Mouse (Mus musculus) CH12.LX (cell line): ENCODE data around the gene Cenpm. TPM values are rescaled to one million over a fixed set of nuclear protein-coding genes. Genes with fewer than 3 reads are reported as not detected.

Experiments used
- DNase-seq: peaks from one replicate; pipeline ENCODE4 v3.0.0-alpha.2; 2013; ENCODE audit errors: extremely low read depth
- H3K27ac ChIP-seq: 2 replicates; pipeline ENCODE4 v1.5.1; 2012; ENCODE audit warnings: low read depth, mild to moderate bottlenecking, control low read depth, moderate library complexity; ENCODE audit not compliant: insufficient read depth
- H3K27me3 ChIP-seq: replicated peaks from 2 replicates; pipeline ENCODE3; 2012; ENCODE audit warnings: inconsistent platforms
- H3K36me3 ChIP-seq, 2 experiments: replicated peaks in 1 of 2; 2 replicates each; pipeline versions ENCODE3 to v1.6.1; 2012; ENCODE audit warnings: inconsistent platforms in 1 of 2, low read length in 1 of 2, mild to moderate bottlenecking in 1 of 2, mixed read lengths in 1 of 2, moderate library complexity in 1 of 2; ENCODE audit not compliant: control insufficient read depth in 1 of 2, insufficient read depth in 1 of 2
- H3K4me1 ChIP-seq, 2 experiments: 2 replicates each; pipeline ENCODE4 v1.6.1; 2012; ENCODE audit warnings: inconsistent platforms in 1 of 2, moderate library complexity in 1 of 2; ENCODE audit not compliant: insufficient read depth in 2 of 2, control insufficient read depth in 1 of 2
- H3K4me2 ChIP-seq: 2 replicates; pipeline ENCODE4 v1.6.1; 2012; ENCODE audit warnings: low read depth, mild to moderate bottlenecking, control low read depth; ENCODE audit not compliant: poor library complexity, insufficient read depth, severe bottlenecking
- H3K4me3 ChIP-seq, 3 experiments: fragments of 150-350 bp in 1 of 3; sonication (generic) in 1 of 3; replicated peaks in 1 of 3; 2 replicates each; pipeline versions ENCODE3 to v1.5.1; 2011 to 2012; ENCODE audit warnings: low read depth in 2 of 3, low read length in 2 of 3, mild to moderate bottlenecking in 2 of 3, moderate library complexity in 2 of 3, control low read depth in 1 of 3, improper control_type of control experiment in 1 of 3, inconsistent platforms in 1 of 3, mixed read lengths in 1 of 3; ENCODE audit not compliant: poor library complexity in 1 of 3
- H3K79me2 ChIP-seq: replicated peaks from 2 replicates; pipeline ENCODE4 v1.6.1; 2012; ENCODE audit warnings: mild to moderate bottlenecking, moderate library complexity; ENCODE audit not compliant: control insufficient read depth, poor library complexity, insufficient read depth, severe bottlenecking; ENCODE audit errors: extremely low read depth
- H3K9ac ChIP-seq: 2 replicates; pipeline ENCODE4 v1.6.1; 2012; ENCODE audit warnings: low read depth, mild to moderate bottlenecking, control low read depth, moderate library complexity; ENCODE audit not compliant: insufficient read depth
- H3K9me3 ChIP-seq: replicated peaks from 2 replicates; pipeline ENCODE3; 2012; ENCODE audit warnings: low read length, inconsistent platforms, mixed read lengths
- CHD1 ChIP-seq: IDR thresholded peaks from 2 replicates; pipeline ENCODE4 v1.6.1; 2012; ENCODE audit warnings: low read depth, low read length, improper control_type of control experiment, inconsistent platforms
- CTCF ChIP-seq, 2 experiments: IDR thresholded peaks in 1 of 2; conservative IDR thresholded peaks in 1 of 2; 2 replicates each; pipeline ENCODE4 v1.5.1; 2011 to 2012; ENCODE audit warnings: low read depth in 2 of 2, low read length in 2 of 2, improper control_type of control experiment in 1 of 2, inconsistent platforms in 1 of 2, mild to moderate bottlenecking in 1 of 2, moderate library complexity in 1 of 2
- E2F4 ChIP-seq: IDR thresholded peaks from 2 replicates; pipeline ENCODE4 v1.6.1; 2011; ENCODE audit warnings: low read depth, low read length, improper control_type of control experiment; ENCODE audit not compliant: insufficient replicate concordance
- ELF1 ChIP-seq: IDR thresholded peaks from 2 replicates; pipeline ENCODE4 v1.6.1; 2014; ENCODE audit warnings: low read depth, mild to moderate bottlenecking, inconsistent platforms, low read length, improper control_type of control experiment
- ETS1 ChIP-seq: conservative IDR thresholded peaks from 2 replicates; pipeline ENCODE4 v1.6.1; 2012; ENCODE audit warnings: low read depth, mild to moderate bottlenecking, inconsistent platforms, low read length, improper control_type of control experiment, moderate library complexity
- GABPA ChIP-seq: IDR thresholded peaks from 2 replicates; pipeline ENCODE4 v1.6.1; 2012; ENCODE audit warnings: low read depth, low read length, improper control_type of control experiment, inconsistent platforms; ENCODE audit not compliant: insufficient replicate concordance
- HCFC1 ChIP-seq: IDR thresholded peaks from 2 replicates; pipeline ENCODE4 v1.6.1; 2012; ENCODE audit warnings: low read depth, mild to moderate bottlenecking, inconsistent platforms, low read length, improper control_type of control experiment
- JUN ChIP-seq: IDR thresholded peaks from 2 replicates; pipeline ENCODE4 v1.6.1; 2011; ENCODE audit warnings: low read depth, mild to moderate bottlenecking, low read length, improper control_type of control experiment, moderate library complexity; ENCODE audit not compliant: insufficient read depth
- MAX ChIP-seq: IDR thresholded peaks from 2 replicates; pipeline ENCODE4 v1.6.1; 2011; ENCODE audit warnings: low read length, improper control_type of control experiment
- NRF1 ChIP-seq: IDR thresholded peaks from 2 replicates; pipeline ENCODE4 v1.6.1; 2014; ENCODE audit warnings: low read depth, mild to moderate bottlenecking, inconsistent platforms, low read length, improper control_type of control experiment, moderate library complexity
- POLR2A ChIP-seq: IDR thresholded peaks from 2 replicates; pipeline ENCODE4 v1.6.1; 2011; ENCODE audit warnings: low read depth, mild to moderate bottlenecking, improper control_type of control experiment, low read length
- RAD21 ChIP-seq: IDR thresholded peaks from 2 replicates; pipeline ENCODE4 v1.6.1; 2011; ENCODE audit warnings: low read depth, mild to moderate bottlenecking, low read length, improper control_type of control experiment, moderate library complexity
- SMC3 ChIP-seq: IDR thresholded peaks from 2 replicates; pipeline ENCODE4 v1.6.1; 2011; ENCODE audit warnings: low read depth, low read length, improper control_type of control experiment
- TBP ChIP-seq: conservative IDR thresholded peaks from 2 replicates; pipeline ENCODE4 v1.6.1; 2011; ENCODE audit warnings: low read depth, low read length, improper control_type of control experiment
- USF1 ChIP-seq: IDR thresholded peaks from 2 replicates; pipeline ENCODE4 v1.6.1; 2014; ENCODE audit warnings: low read depth, mild to moderate bottlenecking, inconsistent platforms, low read length, improper control_type of control experiment
- USF2 ChIP-seq: conservative IDR thresholded peaks from 2 replicates; pipeline ENCODE4 v1.6.1; 2011; ENCODE audit warnings: low read depth, low read length, improper control_type of control experiment
- ZC3H11A ChIP-seq: IDR thresholded peaks from 2 replicates; pipeline ENCODE4 v1.6.1; 2012; ENCODE audit warnings: low read depth, mild to moderate bottlenecking, inconsistent platforms, low read length, improper control_type of control experiment
- ZKSCAN1 ChIP-seq: IDR thresholded peaks from 2 replicates; pipeline ENCODE4 v1.6.1; 2012; ENCODE audit warnings: low read depth, inconsistent platforms, low read length, improper control_type of control experiment, borderline replicate concordance
- ZNF384 ChIP-seq: IDR thresholded peaks from 2 replicates; pipeline ENCODE4 v1.6.1; 2012; ENCODE audit warnings: low read depth, low read length, improper control_type of control experiment, inconsistent platforms
- dilution Hi-C: fragments of 300-500 bp; cut with MboI; formaldehyde crosslinking; loops from 2 replicates; pipeline ENCODE4 v1.14.3; 2020; ENCODE audit warnings: low sequenced_read_pairs; ENCODE audit not compliant: extremely low pct_unique_long_range_greater_than_20kb, extremely low pct_ligation_motif_present
- in situ Hi-C: fragments of 300-500 bp; cut with MboI; formaldehyde crosslinking; loops from 3 replicates; pipeline ENCODE4 v1.14.3; 2019; ENCODE audit warnings: low sequenced_read_pairs, low pct_ligation_motif_present, low pct_unique_long_range_greater_than_20kb, mixed read lengths
- polyA plus RNA-seq: library from polyadenylated mRNA; unstranded; fragments of >175 nt; gene quantifications from 2 replicates; pipeline ENCODE4 v1.2.1, GENCODE M21; 2012; ENCODE audit warnings: low read depth; ENCODE audit not compliant: insufficient read length
- total RNA-seq, 2 experiments: library from RNA; depleted of rRNA; stranded (reverse); fragments of 300-350 nt in 1 of 2; fragments of >200 nt in 1 of 2; gene quantifications; 2 replicates each; pipeline ENCODE4 v1.2.3; 2012 to 2014

Gene Cenpm
- total and polyA plus RNA-seq, 3 experiments: 22.8 to 39.6 (median 34.2) TPM

- Histone ChIP-seq H3K9me3 (peaks cover 9% of the 10 kb centered on the region), H3K79me2 (peaks cover 8% of the 10 kb centered on the region), H3K4me3 (no peak overlapping the region), H3K9ac (no peak overlapping the region), H3K36me3 (peaks cover 83 to 100% of the 10 kb centered on the region in 2 experiments), H3K27me3 (no peaks in the 10 kb centered on the region), H3K4me1 (no peaks in the 10 kb centered on the region), H3K4me2 (no peak overlapping the region), H3K27ac (peak overlapping the region; percentile 28; the same call in 1 of the 2 replicates)
- dilution Hi-C loops (no loop called here), in situ Hi-C loops (no loop called here)
- no peak for TF ChIP-seq MAX
- no peak for TF ChIP-seq ETS1
- TF ChIP-seq E2F4: no peak
- TF ChIP-seq USF2: no peak
- TF ChIP-seq TBP: no peak
- TF ChIP-seq JUN: no peak
- peak; percentile 57 to 68 for TF ChIP-seq CTCF (conservative IDR thresholded peaks at IDR 0.05 in 1 of 2, IDR thresholded peaks at IDR 0.05 in 1 of 2; ENCODE audit: low read depth in 2 of 2, low read length in 2 of 2)
- TF ChIP-seq RAD21: peak; percentile 43
- TF ChIP-seq SMC3: peak; percentile 59
- no peak for TF ChIP-seq ELF1
- no peak for TF ChIP-seq CHD1
- no peak for TF ChIP-seq HCFC1
- TF ChIP-seq ZKSCAN1: no peak
- no peak for TF ChIP-seq USF1
- DNase-seq: peak; percentile 68
Measured at GRCm38 (mm10) chr15:82188481-82189240, 55.9 kb downstream of the Cenpm start.

GRCm38 (mm10) chr15:82187924-82188323 lies 56.6 kb downstream of the Cenpm start:
- H3K9me3 ChIP-seq: peaks cover 9% of the 10 kb centered on the region
- no peak for DNase-seq
- H3K9ac ChIP-seq: no peak overlapping the region
- H3K4me2 ChIP-seq: no peak overlapping the region
- in situ Hi-C loops: no loop called here
- H3K4me3 ChIP-seq: no peak overlapping the region
- dilution Hi-C loops: no loop called here
- peak overlapping the region; percentile 35; the same call in 1 of the 2 replicates for H3K27ac ChIP-seq
- no peaks in the 10 kb centered on the region for H3K27me3 ChIP-seq
- TF ChIP-seq CTCF (conservative IDR thresholded peaks at IDR 0.05 in 1 of 2, IDR thresholded peaks at IDR 0.05 in 1 of 2; ENCODE audit: low read depth in 2 of 2, low read length in 2 of 2): no peak
- TF ChIP-seq ZNF384: no peak
- no peak for TF ChIP-seq GABPA
- TF ChIP-seq ZC3H11A: no peak
- TF ChIP-seq NRF1: no peak
- TF ChIP-seq POLR2A: no peak
- no peak for TF ChIP-seq ELF1
- H3K4me1 ChIP-seq: no peaks in the 10 kb centered on the region
- peaks cover 83 to 100% of the 10 kb centered on the region in 2 experiments for H3K36me3 ChIP-seq
- peaks cover 8% of the 10 kb centered on the region for H3K79me2 ChIP-seq
